Mouse (Mus musculus): Measurements from ENCODE around the gene Tex38.

- no peak for TF ChIP-seq MYOG (IDR thresholded peaks at IDR 0.05; ENCODE audit: control insufficient read depth, extremely low read depth, insufficient read length)
- no peak for TF ChIP-seq USF1 (IDR thresholded peaks at IDR 0.05; ENCODE audit: low read depth)
- TF ChIP-seq CTCF (IDR thresholded peaks at IDR 0.05; ENCODE audit: control insufficient read depth, insufficient read depth, insufficient read length): no peak
- TF ChIP-seq FOSL1 (IDR thresholded peaks at IDR 0.05; ENCODE audit: insufficient read depth, low read length, poor library complexity, severe bottlenecking): no peak
Measured at GRCm38 (mm10) chr4:115820199-115820598, 39.4 kb upstream of the Tex38 start.

Data from C2C12 (cell line).